20 mouse cellular contexts compared by ENCODE assay signal in genomic region chr2:33137731-33138130, GRCm38 (mm10). TPM values are rescaled to one million over a fixed set of nuclear protein-coding genes. Genes with fewer than 3 reads are reported as not detected.
"Had no signal": no experiment of that assay in that cellular context is flagged by ENCODE, and none has a peak within 500 bp of the region (broad histone marks: within the 10 kb centered on the region; RNA-seq: fewer than 3 reads in every experiment).

No protein-coding gene starts in this region.

- H3K9me3 ChIP-seq: embryonic facial prominence, embryonic 10.5 days; embryonic facial prominence, embryonic 12.5 days; embryonic facial prominence, embryonic 13.5 days; embryonic facial prominence, embryonic 15.5 days; forebrain, embryonic 10.5 days; forebrain, embryonic 12.5 days; forebrain, embryonic 13.5 days; forebrain, embryonic 15.5 days had no signal

- H3K27ac ChIP-seq: embryonic facial prominence, embryonic 10.5 days; embryonic facial prominence, embryonic 12.5 days; embryonic facial prominence, embryonic 13.5 days; embryonic facial prominence, embryonic 15.5 days; forebrain, embryonic 10.5 days; forebrain, embryonic 12.5 days; forebrain, embryonic 13.5 days; forebrain, embryonic 15.5 days; gastrocnemius, adult 2 months; heart, adult 2 months had no signal

- H3K27me3 ChIP-seq: forebrain, embryonic 15.5 days had no signal

- H3K4me1 ChIP-seq: embryonic facial prominence, embryonic 12.5 days; embryonic facial prominence, embryonic 13.5 days; embryonic facial prominence, embryonic 15.5 days; forebrain, embryonic 12.5 days; forebrain, embryonic 13.5 days; forebrain, embryonic 15.5 days had no signal

- H3K36me3 ChIP-seq: embryonic facial prominence, embryonic 10.5 days; embryonic facial prominence, embryonic 12.5 days; embryonic facial prominence, embryonic 13.5 days; embryonic facial prominence, embryonic 15.5 days; forebrain, embryonic 10.5 days had no signal

- ATAC-seq: forebrain, embryonic 13.5 days; forebrain, embryonic 14.5 days; forebrain, embryonic 15.5 days; forebrain, embryonic 16.5 days; forebrain, postnatal 0 days had no signal

- H3K4me3 ChIP-seq: embryonic facial prominence, embryonic 10.5 days; embryonic facial prominence, embryonic 12.5 days; embryonic facial prominence, embryonic 13.5 days; embryonic facial prominence, embryonic 15.5 days; erythroblast, embryonic 14.5 days; forebrain, embryonic 10.5 days; forebrain, embryonic 12.5 days; forebrain, embryonic 13.5 days; forebrain, embryonic 15.5 days; gastrocnemius, adult 2 months; heart, adult 2 months had no signal

- DNase-seq: embryo, embryonic 11 days; forebrain, postnatal 0 days; gastrocnemius, adult 2 months; gastrocnemius, postnatal 10 days; gastrocnemius, postnatal 14 days; gastrocnemius, postnatal 25 days; heart, adult 18-20 months had no signal

RNA-seq across cellular contexts. Expression of gene Garnl3, which starts 6.3 kb away (rescaled TPM):
- total RNA-seq: granulocyte monocyte progenitor cell, adult 5-6 weeks had no signal
- polyA plus RNA-seq: erythroblast, embryonic 14.5 days had no signal
